Mouse (Mus musculus) G1E (cell line): ENCODE results near the gene Heatr4. TPM values are rescaled to one million over a fixed set of nuclear protein-coding genes. Genes with fewer than 3 reads are reported as not detected.

Experiments
- ATAC-seq: 2 replicates; pipeline ENCODE4 v1.8.0; 2016; ENCODE audit warnings: mild to moderate bottlenecking; ENCODE audit not compliant: insufficient number of reproducible peaks, poor library complexity, low FRiP score, severe bottlenecking; ENCODE audit errors: extremely low read depth
- DNase-seq: peaks from one replicate; pipeline ENCODE4 v3.0.0; 2012; ENCODE audit warnings: low spot score
- H3K27me3 ChIP-seq: 2 replicates; pipeline ENCODE4 v1.6.1; 2012; ENCODE audit warnings: mild to moderate bottlenecking, low read length, inconsistent platforms; ENCODE audit not compliant: insufficient read depth
- H3K36me3 ChIP-seq: replicated peaks from 2 replicates; pipeline ENCODE3; 2012; ENCODE audit warnings: mild to moderate bottlenecking, inconsistent platforms
- H3K4me1 ChIP-seq: 2 replicates; pipeline ENCODE4 v1.6.1; 2012; ENCODE audit warnings: low read depth, low read length, inconsistent platforms, mixed read lengths; ENCODE audit not compliant: insufficient read depth
- H3K4me3 ChIP-seq: 2 replicates; pipeline ENCODE4 v1.5.1; 2012; ENCODE audit warnings: low read depth, mild to moderate bottlenecking, inconsistent platforms, low read length, moderate library complexity, mixed read lengths
- H3K9me3 ChIP-seq: replicated peaks from 2 replicates; pipeline ENCODE4 v1.6.1; 2012; ENCODE audit warnings: inconsistent platforms
- CTCF ChIP-seq: IDR thresholded peaks from 2 replicates; pipeline ENCODE4 v1.5.1; 2012; ENCODE audit warnings: low read depth, low read length, inconsistent platforms, mixed read lengths
- GATA1 ChIP-seq: IDR thresholded peaks from 2 replicates; pipeline ENCODE4 v1.6.1; 2012; ENCODE audit warnings: borderline replicate concordance, low read length, inconsistent platforms, mixed read lengths
- GATA2 ChIP-seq: IDR thresholded peaks from 2 replicates; pipeline ENCODE4 v1.6.1; 2012; ENCODE audit warnings: low read depth, low read length, inconsistent platforms, borderline replicate concordance
- POLR2AphosphoS5 ChIP-seq: IDR thresholded peaks from 2 replicates; pipeline ENCODE4 v1.6.1; 2012; ENCODE audit warnings: low read depth, low read length, inconsistent platforms; ENCODE audit not compliant: insufficient replicate concordance
- TAL1 ChIP-seq: conservative IDR thresholded peaks from 2 replicates; pipeline ENCODE4 v1.6.1; 2012; ENCODE audit warnings: low read depth, low read length, inconsistent platforms, mixed read lengths
- polyA plus RNA-seq: library from polyadenylated mRNA; stranded (reverse); fragments of >175 nt; gene quantifications from 2 replicates; pipeline ENCODE4 v1.2.3, GENCODE M21; 2012
- total RNA-seq, 2 experiments: library from RNA; stranded (forward) in 1 of 2; stranded (reverse) in 1 of 2; fragments of 200-1000 nt in 1 of 2; fragments of >200 nt in 1 of 2; fragmentation: Nextera tagmentation in 1 of 2; gene quantifications; 2 replicates each; pipeline ENCODE4 v1.2.3; 2014 to 2017

The Heatr4 gene
- total and polyA plus RNA-seq, 3 experiments: 0.22 TPM; not detected in 2

DNA sequence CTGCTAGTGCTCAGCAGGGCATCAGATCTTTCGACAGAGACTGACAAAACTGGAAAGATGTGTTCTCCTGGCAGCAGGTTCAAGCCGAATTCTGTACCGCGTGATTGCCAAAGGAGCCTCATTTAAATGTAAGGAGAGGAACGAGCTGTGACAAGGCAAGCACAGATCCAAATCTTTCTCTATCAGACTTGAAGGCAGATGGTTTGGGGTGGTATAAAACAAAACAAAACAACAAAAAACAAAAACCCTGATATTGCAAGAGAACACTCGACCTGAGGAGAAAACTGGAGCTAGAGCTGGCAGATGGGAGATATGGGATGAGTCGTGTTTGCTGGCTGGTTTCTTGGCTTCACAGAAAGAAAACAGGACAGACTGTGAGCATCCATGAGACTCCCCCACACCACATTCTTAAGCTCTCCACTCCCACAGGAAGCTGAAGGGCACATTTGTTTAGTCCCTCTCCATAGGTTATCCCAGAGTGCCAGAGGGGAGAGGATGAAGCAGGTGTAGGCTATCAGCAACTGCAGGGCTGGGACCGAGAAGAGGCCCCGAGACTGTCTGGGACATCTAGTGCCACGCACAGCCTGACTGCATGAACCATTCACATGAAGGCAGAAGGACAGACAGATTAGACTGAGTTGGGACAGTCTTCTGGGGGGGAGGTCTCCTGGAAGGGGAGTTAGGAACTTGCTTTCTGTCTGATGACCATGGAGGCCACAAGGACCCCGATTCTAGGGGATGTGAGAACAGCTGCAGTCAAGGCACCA is 13.9 kb upstream of the Heatr4 start:
- no peak for ATAC-seq
- Histone ChIP-seq H3K36me3 (no peaks in the 10 kb centered on the region), H3K9me3 (peaks cover 14% of the 10 kb centered on the region), H3K4me1 (no peaks in the 10 kb centered on the region), H3K4me3 (no peak overlapping the region), H3K27me3 (peaks cover 15% of the 10 kb centered on the region)
- no peak for DNase-seq
- no peak for TF ChIP-seq TAL1
- TF ChIP-seq CTCF: no peak
- TF ChIP-seq POLR2AphosphoS5: no peak
- no peak for TF ChIP-seq GATA1
- TF ChIP-seq GATA2: no peak

DNA sequence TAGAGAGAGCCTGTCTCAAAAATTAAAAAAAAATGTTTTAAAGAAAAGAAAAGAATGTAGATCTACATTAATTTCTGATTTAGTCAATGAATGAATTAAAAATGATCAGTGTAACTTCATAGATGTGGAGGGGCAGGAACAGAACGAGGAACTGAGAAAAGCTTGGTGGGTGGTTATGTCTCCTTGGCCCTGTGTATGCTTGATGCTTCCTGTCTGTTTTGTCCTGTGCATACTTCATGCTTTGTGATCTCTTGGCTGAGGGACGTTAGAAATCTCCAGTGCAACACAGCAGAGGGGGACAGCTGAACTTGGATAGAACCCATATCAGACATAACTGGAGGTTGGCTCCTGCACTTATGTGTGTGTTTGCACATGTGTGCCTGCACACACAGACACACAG is 12.6 kb upstream of the Heatr4 start:
- ATAC-seq: no peak
- no peak for DNase-seq
- peaks cover 15% of the 10 kb centered on the region for H3K27me3 ChIP-seq
- no peak overlapping the region for H3K4me3 ChIP-seq
- H3K9me3 ChIP-seq: peaks cover 14% of the 10 kb centered on the region
- TF ChIP-seq TAL1: no peak
- no peak for TF ChIP-seq POLR2AphosphoS5
- no peak for TF ChIP-seq GATA1
- H3K36me3 ChIP-seq: no peaks in the 10 kb centered on the region
- no peaks in the 10 kb centered on the region for H3K4me1 ChIP-seq

- Histone ChIP-seq H3K4me3 (no peak overlapping the region), H3K4me1 (peaks cover 5% of the 10 kb centered on the region; the same call in 1 of the 2 replicates), H3K36me3 (no peaks in the 10 kb centered on the region), H3K9me3 (peaks cover 6% of the 10 kb centered on the region), H3K27me3 (peaks cover 30% of the 10 kb centered on the region)
- DNase-seq (no peak), ATAC-seq (no peak)
- TF ChIP-seq CTCF: no peak
- TF ChIP-seq GATA2: no peak
- no peak for TF ChIP-seq TAL1
- no peak for TF ChIP-seq POLR2AphosphoS5
- TF ChIP-seq GATA1: no peak
These were observed 4.7 kb upstream of the Heatr4 start for GRCm38 (mm10) chr12:83989378-83989777.

- TF ChIP-seq GATA2 (no peak), TAL1 (no peak), CTCF (no peak), POLR2AphosphoS5 (no peak), GATA1 (no peak)
- no peak overlapping the region for H3K4me3 ChIP-seq
- no peaks in the 10 kb centered on the region for H3K36me3 ChIP-seq
- peaks cover 6% of the 10 kb centered on the region for H3K9me3 ChIP-seq
- ATAC-seq (no peak), DNase-seq (no peak)
- peaks cover 5% of the 10 kb centered on the region; the same call in 1 of the 2 replicates for H3K4me1 ChIP-seq
- H3K27me3 ChIP-seq: peaks cover 34% of the 10 kb centered on the region
These were observed 3.8 kb upstream of the Heatr4 start for GRCm38 (mm10) chr12:83988483-83988882.

GRCm38 (mm10) chr12:83987583-83988441 is 3.2 kb upstream of the Heatr4 start, which contains the start of gene Acot2:
Acot2 (plus strand) TSS chr12:83987861.
- H3K4me1 ChIP-seq: peaks cover 5% of the 10 kb centered on the region; the same call in 1 of the 2 replicates
- no peak for TF ChIP-seq POLR2AphosphoS5
- no peak for TF ChIP-seq CTCF
- no peak for TF ChIP-seq TAL1
- no peak for TF ChIP-seq GATA2
- no peak within 1 kb of the TSS for H3K4me3 ChIP-seq
- DNase-seq (no peak), ATAC-seq (no peak)
- H3K9me3 ChIP-seq: peaks cover 9% of the 10 kb centered on the region
- peaks cover 41% of the 10 kb centered on the region for H3K27me3 ChIP-seq
- no peaks in the 10 kb centered on the region for H3K36me3 ChIP-seq

DNA sequence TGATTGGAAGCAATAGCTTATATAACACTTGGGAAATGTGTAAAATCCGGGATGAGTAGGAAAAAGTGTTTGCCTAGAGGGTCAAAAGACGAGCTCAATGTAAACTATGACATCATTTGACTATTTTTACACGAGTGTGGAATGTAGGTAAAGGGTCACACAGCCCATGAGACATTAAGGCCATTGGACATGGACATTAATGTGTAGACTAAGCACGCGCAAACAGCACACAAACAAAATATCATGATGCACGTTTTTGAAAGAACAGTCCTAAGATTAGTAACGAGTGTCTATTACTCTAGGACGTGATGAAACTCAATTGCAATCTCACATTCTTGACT is 2.6 kb upstream of the Heatr4 start:
- Histone ChIP-seq H3K4me1 (peaks cover 7% of the 10 kb centered on the region; the same call in 1 of the 2 replicates), H3K4me3 (no peak overlapping the region), H3K36me3 (no peaks in the 10 kb centered on the region), H3K9me3 (peaks cover 10% of the 10 kb centered on the region), H3K27me3 (peaks cover 47% of the 10 kb centered on the region)
- no peak for TF ChIP-seq POLR2AphosphoS5
- TF ChIP-seq TAL1: no peak
- no peak for TF ChIP-seq GATA2
- TF ChIP-seq GATA1: no peak
- DNase-seq (no peak), ATAC-seq (no peak)
